Mouse (Mus musculus): ENCODE measurements around the gene Rhof.

DNA sequence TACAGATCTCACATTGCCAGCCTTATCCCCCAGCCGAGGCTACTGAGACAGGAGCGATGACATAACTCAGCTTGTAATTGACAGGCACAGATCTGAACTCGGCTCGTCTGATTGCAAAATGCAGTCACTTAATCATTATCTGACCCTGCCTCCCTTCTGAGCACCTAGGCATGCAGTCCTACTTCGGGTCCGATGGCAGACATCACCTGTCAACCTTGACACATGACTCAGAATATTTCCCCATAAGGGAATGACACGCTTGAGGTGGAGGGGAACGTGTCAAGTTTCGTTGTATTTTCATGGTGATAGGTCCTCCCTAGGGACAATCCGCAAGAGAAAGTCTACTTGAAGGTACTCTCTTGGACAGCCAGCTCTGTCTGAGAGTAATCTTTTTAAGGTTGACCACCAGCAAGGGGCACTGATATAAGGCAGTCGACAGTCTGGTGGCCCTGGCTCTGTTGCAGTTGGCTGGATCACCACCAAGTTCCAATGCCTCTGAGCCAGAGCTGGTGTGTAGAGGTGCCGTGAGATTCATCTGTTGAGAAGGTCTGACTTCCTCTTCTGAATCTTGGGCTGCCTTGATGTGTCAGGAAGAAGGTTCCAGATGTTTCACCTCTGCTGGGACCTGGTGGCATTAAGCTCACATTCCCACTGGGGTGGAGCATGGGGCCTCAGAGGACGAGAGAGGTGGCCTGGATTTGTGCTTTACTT is 49.0 kb downstream of the Rhof start:
- TF ChIP-seq GATA1 (IDR thresholded peaks at IDR 0.05; ENCODE audit: low read length) (no peak), TAL1 (IDR thresholded peaks at IDR 0.05; ENCODE audit: low read length) (no peak)
